Mouse (Mus musculus) testis, adult 10 weeks (tissue): ENCODE measurements around the gene Duoxa2. TPM values are rescaled to one million over a fixed set of nuclear protein-coding genes. Genes with fewer than 3 reads are reported as not detected.

Experiments used
- polyA plus RNA-seq: library from polyadenylated mRNA; stranded (reverse); fragments of 350-450 nt; fragmentation: Illumina TruSeq; extraction: RNeasy Lipid Tissue Mini Kit (QIAGEN cat#74804); gene quantifications from one replicate; pipeline ENCODE4 v1.2.3, GENCODE M21; 2014; ENCODE audit warnings: low read depth, low replicate concordance

Duoxa2 gene
- not detected for polyA plus RNA-seq

DNA sequence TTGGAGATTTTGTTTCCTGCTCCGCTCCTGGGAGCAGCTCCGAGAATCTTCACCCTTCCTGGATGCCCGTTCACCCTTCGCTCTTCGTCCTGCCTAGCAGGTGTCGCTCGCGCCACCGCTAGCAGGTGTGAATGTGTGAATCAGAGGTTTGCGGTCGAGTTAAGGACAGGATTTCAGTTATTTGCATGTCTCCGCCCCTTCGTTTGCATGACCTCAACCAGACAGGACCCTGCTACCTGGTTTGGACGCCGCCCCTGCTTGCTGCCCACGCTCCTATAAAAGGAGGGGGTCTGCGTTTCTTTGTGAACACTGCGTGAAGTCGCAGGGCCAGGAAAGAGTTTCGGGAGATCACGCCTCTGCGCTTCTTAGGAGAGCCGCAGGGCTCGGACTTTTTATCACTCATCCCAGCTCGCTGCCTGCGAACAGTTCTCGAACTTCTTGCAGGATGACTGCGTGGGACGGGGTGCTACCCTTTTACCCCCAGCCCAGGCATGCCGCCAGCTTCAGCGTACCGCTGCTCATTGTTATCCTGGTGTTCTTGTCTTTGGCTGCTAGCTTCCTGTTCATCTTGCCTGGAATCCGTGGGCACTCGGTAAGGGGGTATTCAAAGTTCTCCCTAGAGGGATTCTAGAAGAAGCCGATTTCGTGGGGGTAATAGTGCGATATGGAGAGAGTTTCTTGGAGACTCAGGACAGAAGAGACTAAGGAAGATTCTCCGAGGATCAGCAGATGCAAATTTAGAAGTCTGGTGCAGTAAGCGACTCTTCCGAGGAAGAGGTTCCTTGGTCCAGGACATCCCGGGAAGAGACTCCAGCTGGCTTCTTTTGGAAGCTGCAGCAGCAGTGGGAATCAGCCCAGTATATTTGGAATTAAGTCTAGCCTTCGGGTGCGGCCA lies at the start of gene Duoxa2:
TSS of gene Duoxa2 (plus strand) at position 305 of the 895 bp plus-strand sequence.

DNA sequence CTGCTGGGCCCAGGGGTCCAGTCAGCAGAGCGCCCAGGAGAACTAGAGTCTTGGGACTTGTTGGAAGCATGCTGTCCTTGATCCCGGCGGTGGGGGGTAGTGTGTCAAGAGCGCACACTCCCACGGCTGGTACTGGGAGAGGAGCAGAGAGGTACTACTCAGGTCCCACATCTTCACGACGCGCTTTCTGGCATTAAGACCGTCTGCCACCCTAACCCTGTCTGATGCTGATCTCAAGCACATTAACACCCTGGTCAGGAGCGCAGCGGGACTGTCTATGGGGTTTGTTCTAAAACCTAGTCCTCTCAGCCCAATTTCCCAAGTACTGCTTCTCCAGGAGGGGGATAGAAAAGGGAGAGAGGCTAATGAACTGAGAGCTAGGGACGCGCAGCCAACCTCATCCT lies 602 bp upstream of the Duoxa2 start, which contains the start of gene Duox2:
TSS of gene Duox2 (minus strand) at position 354 of the 404 bp plus-strand sequence.

DNA sequence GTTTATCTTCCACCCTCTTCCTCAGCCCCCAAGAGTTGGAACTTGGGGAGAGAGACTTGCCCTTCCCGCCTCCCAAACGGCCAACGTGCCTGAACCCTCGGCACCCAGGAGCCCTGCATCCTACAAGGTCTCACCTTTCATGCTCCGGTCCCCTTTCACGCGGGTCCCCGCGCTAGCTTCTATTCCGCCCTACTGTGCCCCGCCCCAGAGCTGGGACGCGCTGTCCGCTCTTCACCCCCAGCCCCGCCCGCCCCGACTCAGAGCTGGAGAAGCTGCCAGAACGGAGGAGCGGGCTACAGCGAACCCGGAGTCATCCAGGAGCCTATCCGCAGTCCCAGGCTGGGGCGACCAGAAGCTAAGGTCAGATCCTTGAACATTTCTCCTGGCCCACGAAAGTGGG lies 14.8 kb downstream of the Duoxa2 start, which contains the start of gene Duoxa1:
TSS of gene Duoxa1 (minus strand) at position 195 of the 400 bp plus-strand sequence.

DNA sequence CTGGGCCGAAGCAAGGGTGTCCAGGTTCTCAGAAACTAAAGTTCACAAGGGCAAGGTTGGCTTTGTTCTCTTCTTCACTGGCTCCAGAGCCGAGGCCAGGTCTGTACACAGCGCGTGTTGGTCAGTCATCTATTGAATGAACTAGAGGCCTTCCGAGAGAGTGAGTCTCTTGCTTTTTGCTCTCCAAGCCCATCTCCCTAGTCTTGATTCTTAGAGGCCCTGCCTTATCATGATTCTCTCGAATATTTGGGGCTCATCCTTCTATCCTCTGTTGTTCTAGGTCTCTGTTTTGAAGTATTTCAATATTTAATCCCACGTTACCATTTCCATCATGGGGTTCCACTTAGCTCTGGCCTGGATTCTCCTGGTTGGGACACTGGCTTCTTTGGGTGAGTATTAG lies 16.7 kb downstream of the Duoxa2 start, which contains the start of gene Duox1:
TSS of gene Duox1 (plus strand) at position 301 of the 400 bp plus-strand sequence.

Other genes starting within 250 kb of the Duoxa2 start
- gene Spg11, start 180.5 kb upstream of the Duoxa2 start, polyA plus RNA-seq: 5.5 TPM
- 233 TPM for gene B2m, start 151.2 kb upstream of the Duoxa2 start, polyA plus RNA-seq
- 202 TPM for gene Trim69, start 138.2 kb upstream of the Duoxa2 start, polyA plus RNA-seq
- gene Patl2, start 112.7 kb upstream of the Duoxa2 start, polyA plus RNA-seq: 0.29 TPM
- gene Terb2, start 112.6 kb upstream of the Duoxa2 start, polyA plus RNA-seq: 18.3 TPM
- gene Sord, start 64.2 kb upstream of the Duoxa2 start, polyA plus RNA-seq: 1,442 TPM
- not detected for gene Duox2, start 451 bp upstream of the Duoxa2 start, polyA plus RNA-seq
- not detected for gene Duoxa1, start 14.8 kb downstream of the Duoxa2 start, polyA plus RNA-seq
- not detected for gene Duox1, start 16.8 kb downstream of the Duoxa2 start, polyA plus RNA-seq
- 0.42 TPM for gene Shf, start 70.3 kb downstream of the Duoxa2 start, polyA plus RNA-seq
- 0.90 TPM for gene Slc28a2, start 127.6 kb downstream of the Duoxa2 start, polyA plus RNA-seq
- 0.10 TPM for gene Gm14085, start 186.0 kb downstream of the Duoxa2 start, polyA plus RNA-seq